Mouse (Mus musculus): Measurements from ENCODE around the gene Gm11111.

GRCm38 (mm10) chr5:98585915-98586314 lies 33.4 kb downstream of the Gm11111 start:
- TF ChIP-seq EP300 (IDR thresholded peaks at IDR 0.05; ENCODE audit: low read depth), result no peak
- TF ChIP-seq CTCF (IDR thresholded peaks at IDR 0.05; ENCODE audit: low read depth), result no peak
